Mouse (Mus musculus) left cerebral cortex, adult 9 months (tissue): ENCODE results near the gene Lrrc32.

Source experiments
- DNase-seq, 2 experiments: peaks; one replicate each; pipeline ENCODE4 v3.0.0; 2022; ENCODE audit warnings: low spot score in 2 of 2

The Lrrc32 gene

DNA sequence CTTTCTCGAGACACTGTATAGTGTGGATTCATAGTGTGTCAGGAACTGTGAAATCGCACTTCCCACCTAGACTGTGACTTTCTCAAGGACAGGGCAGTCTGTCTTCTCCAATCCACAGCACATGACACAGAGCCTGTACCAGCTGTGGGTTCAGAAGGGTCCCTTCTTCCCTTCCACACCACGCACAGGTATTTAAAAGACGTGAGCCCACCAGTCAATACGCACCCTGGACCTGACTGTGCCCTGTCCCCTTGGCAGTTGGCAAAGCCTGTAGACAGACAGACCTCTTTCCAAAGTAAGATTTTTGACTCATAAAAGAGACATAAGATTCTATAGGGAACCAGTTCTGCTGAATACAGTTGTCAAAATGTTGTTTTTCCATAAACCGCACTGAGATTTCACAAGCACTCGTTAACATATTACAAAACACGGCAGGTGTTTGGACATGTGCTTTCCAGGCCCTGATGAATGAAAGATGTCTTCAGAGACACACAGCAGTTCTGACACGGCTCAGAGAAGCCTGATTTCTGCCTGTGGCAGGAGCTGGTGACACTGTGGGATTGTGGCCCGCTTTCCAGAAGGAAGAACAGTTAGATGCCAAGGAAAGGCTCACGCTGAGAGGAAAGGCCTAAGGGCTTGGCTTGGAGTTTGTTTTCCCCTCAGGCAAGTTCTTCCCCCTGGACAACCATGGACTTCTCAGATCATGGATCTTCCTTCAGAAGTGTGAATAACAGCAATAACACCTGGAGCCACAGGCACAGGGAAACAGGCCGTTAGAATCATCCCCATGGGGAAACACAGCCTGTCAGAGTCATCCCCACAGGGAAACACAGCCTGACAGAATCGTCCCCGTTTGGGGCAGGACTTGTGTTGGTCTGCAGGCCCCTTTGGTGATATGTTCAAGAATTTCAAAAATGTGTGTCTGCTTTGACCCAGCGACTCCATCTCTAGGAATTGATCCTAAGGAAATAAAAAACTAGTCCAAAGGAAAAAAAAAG lies 22.2 kb downstream of the Lrrc32 start:
- no peak for DNase-seq

DNA sequence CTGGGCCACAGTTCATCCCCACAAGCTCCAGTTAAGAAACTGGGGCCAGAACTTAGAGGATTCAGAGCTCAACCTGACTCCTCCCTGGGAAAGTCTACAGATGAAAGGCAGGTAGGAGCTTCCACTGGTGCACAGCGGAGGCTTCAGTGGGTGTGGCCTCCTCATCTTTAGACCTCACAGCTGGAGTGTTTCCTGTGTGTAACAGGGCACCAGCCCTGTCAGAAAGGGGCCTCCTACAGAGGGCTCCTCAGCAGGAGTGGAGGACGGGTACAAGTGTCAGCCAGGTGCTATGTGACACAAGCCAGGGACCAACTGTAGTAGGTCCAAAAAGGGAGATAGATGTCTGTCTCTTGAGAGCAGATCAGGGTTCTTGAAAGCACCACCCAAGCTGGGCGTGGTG lies 24.2 kb downstream of the Lrrc32 start:
- DNase-seq, result no peak

DNA sequence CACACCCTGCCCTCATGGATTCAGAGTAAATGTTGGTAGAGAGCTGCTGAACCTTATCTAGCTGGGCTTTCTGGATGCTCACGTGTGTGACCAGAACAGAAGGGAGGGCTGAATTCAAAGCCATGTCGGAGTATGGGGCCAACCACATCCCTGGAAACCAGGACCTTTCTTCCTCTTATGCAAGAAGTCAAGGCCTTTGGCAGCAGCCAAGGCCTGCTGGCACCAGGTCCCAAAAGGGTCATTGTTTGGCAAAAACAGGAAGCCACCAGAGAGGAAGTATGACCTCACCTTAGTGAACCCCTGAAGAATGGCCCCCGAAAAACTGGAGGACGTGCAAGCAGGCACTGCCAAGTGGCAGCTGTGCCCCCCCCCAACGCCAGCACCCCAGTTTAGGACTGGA lies 33.5 kb downstream of the Lrrc32 start:
- DNase-seq, result no peak

DNA sequence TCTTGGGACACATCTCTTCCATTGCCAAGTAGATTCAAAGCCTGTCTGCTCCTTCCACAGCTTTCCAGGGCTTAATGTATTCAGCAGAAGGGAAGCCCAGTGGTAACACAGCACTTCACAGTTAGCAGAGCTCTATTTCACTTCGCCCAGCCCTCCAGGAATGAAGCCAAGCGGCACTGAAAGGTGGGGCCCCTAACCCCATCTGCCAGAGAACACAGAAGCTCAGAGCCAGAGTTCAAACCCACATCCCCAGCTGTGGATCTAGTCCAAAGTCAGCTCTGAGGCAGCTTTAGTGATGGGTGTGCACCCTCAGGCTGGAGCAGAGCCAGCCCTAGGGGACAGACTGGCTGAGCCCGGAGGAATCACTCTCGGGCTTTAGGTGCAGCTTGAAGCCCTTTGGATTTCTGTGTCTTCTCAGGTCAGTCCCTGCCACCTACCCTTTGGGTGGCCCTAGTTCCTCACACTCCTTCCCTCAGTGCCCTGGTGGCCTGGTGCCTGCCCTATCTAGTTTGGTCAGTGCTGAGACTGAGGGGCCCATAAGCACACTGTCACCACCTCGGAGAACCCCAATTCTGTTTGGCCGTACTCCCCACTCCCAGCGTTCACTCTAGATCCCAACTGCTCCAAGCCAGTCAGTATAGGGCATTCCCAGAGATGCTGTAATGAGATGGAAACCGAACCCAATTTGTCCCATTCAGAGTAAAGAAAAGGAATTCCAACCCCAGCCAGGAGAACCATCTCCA lies 34.2 kb downstream of the Lrrc32 start:
- no peak for DNase-seq

DNA sequence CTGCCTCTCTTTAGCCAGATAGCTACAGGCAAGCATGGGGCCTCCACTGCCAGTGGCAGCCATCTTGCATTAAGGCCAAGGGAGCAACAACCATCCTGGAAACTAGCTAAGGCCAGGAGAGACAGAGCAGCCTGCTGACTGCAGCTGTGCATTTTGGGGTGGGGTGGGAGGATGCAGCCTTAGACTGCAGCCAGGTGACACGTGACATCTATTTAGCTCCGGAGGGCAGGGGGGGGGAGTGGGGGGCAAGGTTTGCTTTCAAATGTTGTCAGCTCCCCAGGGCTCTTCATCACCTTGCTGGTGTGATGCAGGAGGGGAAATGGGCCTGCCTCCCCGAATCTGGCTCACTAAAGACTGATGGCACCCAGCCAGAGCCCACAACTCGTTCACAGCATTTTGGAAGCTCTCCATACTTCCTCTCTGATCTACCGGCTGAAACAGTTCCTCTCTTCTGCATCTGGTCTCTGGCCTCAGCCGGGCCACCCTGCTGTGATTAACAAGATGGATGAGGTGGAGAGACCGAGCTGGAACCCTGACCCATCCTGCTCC lies 34.8 kb downstream of the Lrrc32 start:
- peak in 1 of 2 experiments; percentile 35 for DNase-seq

DNA sequence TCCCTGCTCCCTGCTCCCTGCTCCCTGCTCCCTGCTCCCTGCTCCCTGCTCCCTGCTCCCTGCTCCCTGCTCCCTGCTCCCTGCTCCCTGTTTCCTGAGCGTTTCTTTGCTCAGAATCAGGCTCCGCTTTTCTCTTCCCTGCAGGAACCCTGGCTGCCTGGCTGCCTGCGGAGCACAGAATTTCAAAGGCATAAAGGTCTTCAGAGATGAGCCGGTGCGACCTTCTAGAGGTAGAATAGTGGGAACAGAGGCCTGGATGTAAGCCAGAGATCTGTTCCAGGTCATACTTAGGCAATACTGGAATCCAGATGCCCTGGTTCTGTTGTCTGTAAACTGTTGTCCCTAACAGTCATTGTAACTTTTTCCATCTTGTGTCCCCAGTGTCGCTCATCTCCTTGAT lies 35.3 kb downstream of the Lrrc32 start:
- no peak for DNase-seq

DNA sequence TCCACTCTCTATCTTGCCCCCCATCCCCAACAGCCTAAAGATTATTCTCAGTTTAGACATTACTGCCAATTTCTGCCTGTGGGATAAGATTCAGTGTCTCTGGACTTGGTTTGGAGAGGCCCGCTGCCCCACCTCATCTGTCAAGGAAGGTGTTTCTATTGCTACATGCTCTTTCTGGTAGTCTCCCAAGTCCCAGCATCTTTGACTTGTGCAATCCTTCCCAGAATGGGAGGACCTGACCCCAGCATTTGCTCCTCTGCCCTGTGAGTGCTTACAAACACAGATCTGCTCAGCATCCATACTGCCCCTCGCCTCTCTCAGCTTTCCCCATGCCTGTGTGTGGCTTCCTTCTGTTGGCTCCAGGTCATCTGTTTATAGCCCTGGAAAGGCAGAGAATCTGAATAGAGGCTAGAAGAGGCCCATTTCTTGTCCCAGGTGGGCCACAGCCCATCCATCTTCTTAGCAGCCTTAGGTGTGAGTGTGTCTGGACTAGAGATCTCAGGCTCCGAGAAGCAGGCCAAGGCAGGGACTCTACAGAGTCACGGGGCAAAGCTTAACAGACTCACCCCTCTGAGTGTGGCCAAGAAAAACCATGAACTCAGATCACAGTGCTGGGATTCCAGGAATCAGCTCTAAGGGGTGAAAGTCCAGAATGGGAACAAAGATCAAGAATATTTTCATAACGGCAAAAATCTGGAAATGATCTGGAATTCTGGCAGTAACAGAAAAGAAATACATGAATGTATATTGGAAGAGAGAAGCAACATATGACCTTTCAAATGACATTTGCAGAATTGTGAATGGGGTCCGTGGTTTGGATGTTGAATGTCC lies 36.0 kb downstream of the Lrrc32 start:
- DNase-seq, result no peak

DNA sequence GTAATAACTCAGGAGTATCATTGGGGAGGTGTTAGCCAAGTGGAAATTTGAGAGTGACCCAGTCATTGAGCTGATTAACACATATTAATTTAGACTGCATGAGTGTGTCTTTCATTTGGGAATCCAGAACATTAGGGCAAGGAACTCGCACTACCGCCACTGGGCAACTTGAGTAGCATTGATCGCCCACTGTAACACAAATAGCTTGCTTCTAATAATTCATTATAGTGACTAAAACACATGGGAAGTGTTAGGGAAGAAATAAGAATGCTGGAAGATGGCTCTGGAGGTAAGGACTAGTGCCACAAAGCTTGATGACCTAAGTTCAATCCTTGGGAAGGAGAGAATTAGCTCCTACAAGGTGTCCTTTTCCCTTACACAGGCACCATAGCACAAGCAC lies 38.0 kb downstream of the Lrrc32 start:
- DNase-seq, result no peak

DNA sequence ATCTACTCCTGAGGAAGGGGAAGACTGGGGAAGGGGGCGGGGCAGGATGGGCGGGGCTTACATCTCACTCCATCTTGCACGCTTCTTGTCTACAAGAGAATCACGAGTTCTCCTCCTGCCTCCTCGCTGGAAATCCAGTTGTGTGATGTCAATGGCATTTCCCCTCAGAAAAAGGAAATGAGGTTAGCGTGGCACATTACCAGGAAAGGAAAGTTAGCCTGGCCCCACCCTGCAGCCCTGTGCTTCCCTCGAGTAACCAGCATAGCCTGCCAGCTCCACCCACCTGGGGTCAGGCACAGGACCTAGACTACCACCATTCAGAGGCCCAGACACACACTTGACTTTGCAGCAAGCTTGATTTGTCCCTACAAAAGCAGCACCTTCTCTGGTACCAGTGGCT lies 42.5 kb downstream of the Lrrc32 start:
- DNase-seq, result no peak

DNA sequence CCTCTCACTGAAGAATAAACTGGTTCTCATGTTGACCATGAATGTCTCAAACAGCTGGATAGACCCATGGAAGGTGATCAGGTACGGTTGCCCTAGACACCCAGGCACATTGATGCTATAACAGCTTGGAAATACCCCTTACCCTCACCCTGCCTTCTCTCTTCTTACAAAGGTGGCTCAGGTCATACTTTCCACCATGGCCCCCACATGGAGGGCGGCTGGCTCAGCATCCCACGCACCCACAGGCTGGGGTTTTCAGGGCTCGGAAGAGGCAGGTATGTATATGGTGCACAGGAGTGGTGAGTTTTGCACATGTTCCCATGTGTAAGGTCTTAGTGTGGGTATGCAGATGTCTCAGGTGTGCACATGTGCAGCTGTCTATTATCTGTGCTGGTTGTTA lies 43.9 kb downstream of the Lrrc32 start:
- no peak for DNase-seq

DNA sequence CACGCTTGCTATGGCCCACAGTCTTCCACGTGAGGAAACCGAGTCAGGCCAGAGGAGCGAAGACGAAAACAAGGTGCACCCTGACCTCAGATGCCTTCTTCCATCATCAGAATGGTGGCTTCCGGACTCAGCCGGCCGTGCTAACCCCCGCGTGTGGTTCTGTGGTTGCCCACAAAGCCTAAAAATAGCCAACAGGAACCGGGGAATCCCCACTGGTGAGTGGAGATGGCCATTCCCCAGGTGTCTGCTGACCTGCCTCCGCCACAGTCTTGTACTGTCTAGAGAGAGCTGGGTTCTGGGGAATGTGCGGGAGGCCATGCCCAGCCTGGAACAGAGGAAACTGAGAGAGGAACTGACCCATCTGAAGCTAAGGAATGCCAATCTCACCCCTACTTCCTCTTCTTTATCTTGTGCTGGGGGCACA lies 45.4 kb downstream of the Lrrc32 start:
- no peak for DNase-seq

DNA sequence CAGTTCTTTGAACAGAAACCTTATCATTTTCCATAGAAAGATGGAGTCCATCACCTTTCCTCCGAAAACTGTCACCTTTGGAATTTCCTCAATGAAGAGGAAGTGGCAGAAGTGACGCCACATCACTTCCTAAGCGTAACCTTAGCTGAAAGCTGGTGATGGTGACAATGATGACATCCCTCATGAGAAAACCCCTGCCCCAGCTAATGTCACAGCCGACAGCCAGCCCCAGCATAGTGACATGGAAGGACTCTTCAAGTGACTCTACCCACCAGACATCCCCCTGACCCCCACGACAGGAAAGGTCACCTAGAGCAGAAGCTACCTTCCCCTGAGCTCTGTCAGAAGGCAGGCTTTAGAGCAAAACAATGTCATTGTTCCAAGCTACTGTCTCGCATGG lies 46.1 kb downstream of the Lrrc32 start:
- no peak for DNase-seq

DNA sequence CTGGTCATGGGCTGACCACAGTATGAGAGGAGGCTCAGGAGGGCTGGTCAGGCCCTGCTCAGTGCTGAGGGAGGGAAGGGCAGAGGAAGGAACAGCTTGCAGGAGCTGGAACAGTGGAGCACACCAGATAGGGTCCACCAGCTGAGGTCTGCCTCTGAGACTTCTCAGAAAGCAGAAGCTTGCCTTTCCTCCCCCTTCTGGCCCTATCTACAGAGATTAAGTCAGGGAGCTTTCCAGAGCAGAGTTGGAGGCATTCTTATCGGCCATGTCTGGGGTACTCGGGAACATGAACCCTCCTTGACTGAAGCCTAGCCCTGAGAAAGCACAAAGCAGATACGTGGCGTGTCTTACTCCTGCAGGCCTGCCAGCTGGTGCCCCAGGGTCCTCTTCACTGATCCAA lies 46.8 kb downstream of the Lrrc32 start:
- DNase-seq, result no peak

DNA sequence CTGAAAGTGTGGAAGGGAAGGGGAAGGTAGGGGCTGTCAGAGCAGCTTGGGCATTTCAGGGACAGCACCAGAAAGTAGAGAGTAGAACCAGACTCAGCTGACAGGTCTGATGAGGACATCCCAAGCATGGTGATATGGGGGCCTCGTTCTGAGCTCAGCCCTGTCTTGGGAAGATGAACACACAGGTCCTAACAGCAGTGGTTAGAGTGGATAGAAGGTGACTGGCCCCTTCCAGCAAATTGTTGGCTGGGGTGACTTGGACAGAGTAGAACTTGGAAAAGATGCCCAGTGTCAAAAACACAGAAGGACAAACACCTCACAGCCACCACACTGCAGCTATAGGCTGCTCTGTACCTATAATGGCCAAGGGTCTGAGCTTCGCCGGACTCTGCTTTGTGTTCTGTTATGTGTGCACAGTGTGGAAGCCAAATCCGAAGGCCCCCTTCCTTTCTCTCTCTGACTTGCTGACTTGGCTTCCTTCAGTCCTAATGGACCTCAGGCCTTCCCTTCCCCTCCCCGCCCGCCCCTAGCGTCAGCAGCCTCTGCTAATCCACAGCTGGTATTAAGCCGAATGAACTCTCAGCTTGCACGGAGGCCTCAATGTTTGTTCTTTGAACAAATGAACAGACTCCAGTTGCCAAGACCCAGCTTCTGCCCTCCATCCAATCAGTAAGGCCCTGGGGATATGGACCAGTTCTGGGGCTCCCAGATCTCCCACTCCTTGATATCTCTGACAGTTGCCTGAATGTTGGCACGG lies 48.3 kb downstream of the Lrrc32 start:
- DNase-seq, result no peak

DNA sequence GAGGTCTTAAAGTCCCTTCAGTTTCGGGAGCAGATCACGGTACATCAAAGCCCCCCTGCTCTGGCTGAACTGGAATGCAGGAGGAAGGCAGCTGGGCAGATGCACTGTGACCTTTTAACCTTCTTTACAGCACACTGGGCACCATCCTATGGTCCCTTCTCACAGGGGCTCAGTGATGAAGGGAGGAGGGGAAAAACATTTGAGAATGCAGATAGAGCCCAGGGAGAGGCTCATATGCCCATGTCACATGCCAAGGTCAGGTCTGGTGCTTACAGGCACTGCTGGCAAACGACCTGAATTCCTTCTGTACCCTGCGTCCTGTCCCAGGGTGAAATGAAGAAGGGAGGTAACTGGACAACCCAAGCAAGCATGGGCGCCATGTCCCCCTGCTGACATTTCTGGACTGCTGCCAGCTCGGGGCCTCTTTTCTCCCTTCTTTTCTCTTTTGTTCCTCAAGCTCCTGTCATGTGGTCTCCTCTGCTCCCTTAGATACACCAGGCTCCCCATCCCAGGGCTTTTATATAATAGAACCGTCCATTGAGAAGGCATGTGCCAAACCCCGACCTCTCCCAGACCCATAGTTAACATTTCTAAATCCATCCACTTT lies 49.0 kb downstream of the Lrrc32 start:
- DNase-seq, result no peak

DNA sequence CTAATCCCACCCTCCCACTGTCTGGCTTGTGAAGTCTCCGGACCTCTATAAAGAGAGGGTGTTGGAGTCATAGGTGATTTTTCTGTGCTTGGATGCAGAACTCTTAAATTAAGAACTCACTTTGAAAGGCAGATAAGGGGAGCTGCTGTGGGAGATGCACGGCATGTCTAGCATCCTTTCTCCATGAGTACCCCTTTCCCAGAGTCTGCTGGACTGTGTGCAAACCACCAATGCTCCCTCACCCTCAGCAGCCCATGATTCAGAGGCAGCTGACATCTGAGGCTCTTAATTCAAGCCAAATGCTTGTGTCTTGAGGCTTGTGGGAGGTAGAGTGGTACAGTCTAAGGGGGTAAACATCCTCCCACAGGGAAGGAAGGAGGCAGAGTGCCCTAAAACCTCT lies 51.8 kb downstream of the Lrrc32 start:
- DNase-seq, result no peak

DNA sequence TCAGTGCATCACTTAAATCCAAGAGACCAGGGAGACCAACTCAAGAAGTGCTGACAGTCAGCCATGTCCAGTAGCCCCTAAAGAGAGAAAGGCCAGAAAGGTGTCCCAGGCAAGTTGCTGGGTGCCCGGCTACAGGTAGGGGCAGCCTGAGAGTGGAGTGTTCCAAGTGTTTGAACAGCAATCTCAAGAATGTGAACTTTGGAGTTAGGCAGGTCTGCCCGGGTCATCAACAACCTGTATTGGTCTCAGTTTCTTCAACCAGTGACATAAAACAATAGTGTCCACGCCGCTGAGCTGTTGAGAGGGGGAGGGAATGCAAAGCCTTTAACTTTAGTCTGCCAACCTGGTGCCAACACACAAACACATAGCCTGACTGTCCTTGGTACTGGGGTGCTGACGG lies 52.5 kb downstream of the Lrrc32 start:
- no peak for DNase-seq

DNA sequence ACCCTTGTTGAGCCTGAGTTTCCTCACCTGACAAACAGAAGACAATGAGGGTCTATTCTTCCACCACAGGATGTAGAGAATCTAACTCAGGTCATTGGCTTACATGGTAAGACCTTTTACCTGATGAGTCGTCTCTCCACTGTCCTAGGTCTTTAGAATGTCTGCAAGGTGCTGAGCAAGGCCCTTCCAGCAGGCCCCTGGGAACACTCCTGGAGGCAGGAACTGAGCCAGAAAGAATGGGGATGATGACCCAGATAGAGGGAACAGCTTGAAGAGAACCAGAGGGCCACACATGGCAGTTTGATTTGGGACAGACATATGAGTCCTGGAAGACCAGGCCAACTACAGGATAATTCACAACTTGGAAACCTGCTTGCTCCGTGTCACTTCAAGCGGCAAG lies 53.2 kb downstream of the Lrrc32 start:
- no peak for DNase-seq

DNA sequence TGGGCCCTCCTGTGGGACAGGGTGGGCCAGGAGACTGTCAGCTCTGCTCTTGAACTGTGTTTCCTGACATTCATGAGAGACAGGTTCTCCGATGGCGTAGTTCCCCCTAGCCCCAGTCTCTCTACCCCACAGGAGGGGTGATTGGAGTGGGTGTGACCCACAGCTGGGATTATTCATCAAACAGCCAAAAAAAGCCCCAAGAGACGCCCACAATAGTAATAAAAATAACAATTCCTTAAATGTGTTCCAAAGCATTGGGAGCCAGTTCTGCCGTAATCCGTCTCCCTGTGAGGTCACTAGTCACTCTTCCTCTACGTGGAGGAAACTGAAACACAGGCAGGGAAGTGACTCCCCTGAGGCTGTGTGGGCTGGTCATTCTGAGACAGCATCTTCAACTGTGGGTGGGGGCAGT lies 53.7 kb downstream of the Lrrc32 start:
- DNase-seq, result peak; percentile 15 to 46

DNA sequence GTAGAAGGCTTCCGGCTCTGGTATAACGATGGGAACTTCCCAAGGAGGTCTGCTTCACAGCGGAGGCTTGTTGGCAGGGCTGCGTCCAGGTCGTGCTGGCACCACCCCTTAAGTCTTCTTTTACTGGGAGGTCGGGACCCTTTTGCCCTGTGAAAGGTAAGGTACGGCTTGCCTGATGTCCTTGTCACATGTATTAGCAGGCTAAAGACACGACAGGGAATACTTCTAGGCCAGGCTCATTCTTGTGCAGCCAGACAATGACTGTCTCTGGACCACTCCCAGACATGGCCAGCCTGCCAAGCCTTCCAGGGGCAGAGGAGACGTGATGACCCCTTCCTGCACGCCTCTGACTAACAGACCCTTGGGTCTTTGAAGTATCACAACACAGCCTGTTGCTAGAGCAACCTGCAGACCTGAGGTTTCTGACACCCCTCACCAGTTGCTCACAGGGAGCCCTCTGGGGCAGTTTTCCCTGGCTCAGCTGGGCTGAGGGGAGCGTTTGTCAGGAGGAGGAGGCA lies 54.8 kb downstream of the Lrrc32 start:
- no peak for DNase-seq
